Mouse (Mus musculus): ENCODE data around the gene 9530053A07Rik. TPM values are rescaled to one million over a fixed set of nuclear protein-coding genes. Genes with fewer than 3 reads are reported as not detected.

The 9530053A07Rik gene
- polyA plus RNA-seq, 1 experiment = not detected

DNA sequence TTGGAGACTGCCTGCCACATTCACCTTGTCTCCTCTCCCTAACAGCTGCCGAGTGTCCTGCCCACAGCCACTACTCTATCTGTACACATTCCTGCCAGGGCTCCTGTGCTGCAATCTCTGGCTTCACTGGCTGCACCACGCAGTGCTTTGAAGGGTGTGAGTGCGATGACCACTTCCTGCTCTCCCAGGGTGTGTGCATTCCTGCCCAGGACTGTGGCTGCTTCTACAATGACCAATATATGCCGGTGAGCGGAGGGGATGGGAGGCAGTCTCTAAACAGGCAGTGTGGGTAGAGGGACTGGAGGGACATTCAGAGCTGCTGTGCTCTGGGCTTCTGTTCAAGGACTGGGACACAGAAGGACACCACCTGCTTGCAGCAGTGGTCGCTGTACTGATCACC, 30.0 kb downstream of the 9530053A07Rik start:
- H3K4me3 ChIP-seq (ENCODE audit: insufficient read depth, low read depth, low read length) = no peak overlapping the region
- no peaks in the 10 kb centered on the region for H3K4me1 ChIP-seq (ENCODE audit: control insufficient read depth, insufficient read depth, insufficient read length, low read length)

GRCm38 (mm10) chr7:28159893-28160292, 30.6 kb downstream of the 9530053A07Rik start:
- Histone ChIP-seq H3K27ac (replicated peaks; ENCODE audit: low read depth, low read length) (no peak overlapping the region), H3K4me1 (ENCODE audit: control insufficient read depth, insufficient read depth, insufficient read length, low read length) (no peaks in the 10 kb centered on the region), H3K4me3 (ENCODE audit: insufficient read depth, low read depth, low read length) (no peak overlapping the region)

More for the DNA sequence above, 30.0 kb downstream of the 9530053A07Rik start:
- no peak overlapping the region for H3K27ac ChIP-seq (replicated peaks; ENCODE audit: low read depth, low read length)

DNA sequence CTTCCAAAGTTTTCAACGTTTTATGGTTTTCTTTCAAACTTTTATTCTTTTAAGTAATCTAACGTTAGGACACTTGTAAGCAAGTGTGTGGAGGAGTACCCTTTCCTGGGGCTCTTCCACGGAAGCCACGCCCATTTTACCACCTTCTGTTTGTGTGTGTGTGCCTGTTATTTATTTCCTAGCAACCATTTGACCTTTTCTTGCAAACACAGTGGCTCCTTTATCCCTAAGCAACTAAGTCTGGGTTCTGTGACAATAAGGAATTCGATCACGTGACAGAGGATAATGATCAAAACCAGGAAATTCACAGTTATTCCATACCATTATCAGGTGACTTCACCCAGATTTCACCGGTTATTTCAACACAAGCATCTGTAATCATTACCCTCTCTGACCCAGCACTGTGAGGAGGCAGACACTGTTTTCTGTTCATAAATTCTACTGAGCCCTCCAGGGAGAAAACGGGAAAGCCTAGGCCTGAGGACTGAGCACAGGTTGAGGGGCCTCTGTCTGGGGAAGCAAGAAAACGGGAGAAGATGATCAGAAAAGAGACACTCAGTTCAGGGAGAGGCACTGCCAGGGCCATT, 32.0 kb downstream of the 9530053A07Rik start:
- H3K27ac ChIP-seq (replicated peaks; ENCODE audit: low read depth, low read length) = no peak overlapping the region
- H3K4me1 ChIP-seq (ENCODE audit: control insufficient read depth, insufficient read depth, insufficient read length, low read length) = no peaks in the 10 kb centered on the region
- no peak overlapping the region for H3K4me3 ChIP-seq (ENCODE audit: insufficient read depth, low read depth, low read length)

GRCm38 (mm10) chr7:28165406-28165805, 36.1 kb downstream of the 9530053A07Rik start:
- no peak overlapping the region for H3K27ac ChIP-seq (replicated peaks; ENCODE audit: low read depth, low read length)
- H3K4me1 ChIP-seq (ENCODE audit: control insufficient read depth, insufficient read depth, insufficient read length, low read length) = peaks cover 3% of the 10 kb centered on the region; the same call in 1 of the 2 replicates
- H3K4me3 ChIP-seq (ENCODE audit: insufficient read depth, low read depth, low read length) = no peak overlapping the region

- Histone ChIP-seq H3K27ac (replicated peaks; ENCODE audit: low read depth, low read length) (peak overlapping the region; percentile 12), H3K4me1 (ENCODE audit: control insufficient read depth, insufficient read depth, insufficient read length, low read length) (peaks cover 6% of the 10 kb centered on the region)
These were observed 39.3 kb downstream of the 9530053A07Rik start for GRCm38 (mm10) chr7:28168320-28169115.

GRCm38 (mm10) chr7:28169489-28170422, 40.5 kb downstream of the 9530053A07Rik start, which contains the start of gene Fbl:
Fbl (plus strand) TSS chr7:28169710.
- Histone ChIP-seq H3K4me3 (ENCODE audit: insufficient read depth, low read depth, low read length) (peak within 1 kb of the TSS; percentile 76), H3K27ac (replicated peaks; ENCODE audit: low read depth, low read length) (peak within 1 kb of the TSS; percentile 32)

More at GRCm38 (mm10) chr7:28168320-28169115, 39.3 kb downstream of the 9530053A07Rik start:
- H3K4me3 ChIP-seq (ENCODE audit: insufficient read depth, low read depth, low read length) = peak overlapping the region; percentile 58

DNA sequence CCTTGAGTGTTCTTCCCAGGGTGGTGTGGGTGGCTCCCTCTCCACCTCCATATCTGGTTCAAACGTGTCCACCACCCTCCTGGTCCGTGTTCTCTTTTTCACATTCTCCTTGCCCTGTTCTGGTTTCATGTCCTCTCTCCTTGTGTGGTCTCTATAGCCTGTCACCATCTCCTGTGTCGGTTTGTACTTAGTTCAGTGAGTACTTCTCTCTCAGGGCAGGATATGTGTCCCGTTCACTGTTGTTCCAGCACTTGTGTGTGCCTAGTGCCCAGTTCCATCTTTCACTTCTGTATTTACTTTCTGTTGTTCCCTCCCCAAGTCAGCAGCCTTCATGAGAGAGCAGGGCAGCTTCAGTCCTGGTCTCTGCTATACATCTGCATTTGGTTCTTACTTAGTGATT, 46.1 kb downstream of the 9530053A07Rik start:
- peaks cover 3% of the 10 kb centered on the region; the same call in 1 of the 2 replicates for H3K4me1 ChIP-seq (ENCODE audit: control insufficient read depth, insufficient read depth, insufficient read length, low read length)
- H3K27ac ChIP-seq (replicated peaks; ENCODE audit: low read depth, low read length) = 0 out of 2 replicates have a peak overlapping the region, but pooled peaks have one; percentile 8
- no peak overlapping the region for H3K4me3 ChIP-seq (ENCODE audit: insufficient read depth, low read depth, low read length)

More at GRCm38 (mm10) chr7:28169489-28170422, 40.5 kb downstream of the 9530053A07Rik start, which contains the start of gene Fbl:
- H3K4me1 ChIP-seq (ENCODE audit: control insufficient read depth, insufficient read depth, insufficient read length, low read length) = peaks cover 6% of the 10 kb centered on the region

DNA sequence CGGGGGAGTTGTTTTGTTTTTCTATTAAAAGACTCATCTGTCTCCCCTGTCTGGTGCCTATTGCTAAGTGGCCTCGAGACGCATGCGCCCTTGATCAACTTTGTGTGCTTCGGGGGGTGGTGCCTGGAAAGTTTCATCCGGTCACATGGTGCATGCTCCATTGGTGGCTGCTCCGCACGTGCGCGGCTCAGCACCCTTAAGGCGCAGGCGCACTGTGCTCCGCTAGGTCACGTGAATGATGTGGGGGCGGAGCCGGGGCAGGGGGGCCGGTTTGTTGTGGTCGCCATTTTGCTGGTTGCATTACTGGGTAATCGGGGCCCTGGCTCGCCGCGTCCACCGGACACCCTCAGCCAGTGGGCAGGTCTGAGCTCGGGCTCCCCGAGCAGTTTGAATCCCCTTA, 50.0 kb downstream of the 9530053A07Rik start, which contains the start of gene Dyrk1b:
Gene Dyrk1b (plus strand): TSS at position 242 of the 400 bp plus-strand sequence.
- Histone ChIP-seq H3K4me1 (ENCODE audit: control insufficient read depth, insufficient read depth, insufficient read length, low read length) (no peaks in the 10 kb centered on the region), H3K4me3 (ENCODE audit: insufficient read depth, low read depth, low read length) (peak within 1 kb of the TSS; percentile 89), H3K27ac (replicated peaks; ENCODE audit: low read depth, low read length) (peak within 1 kb of the TSS; percentile 79)

DNA sequence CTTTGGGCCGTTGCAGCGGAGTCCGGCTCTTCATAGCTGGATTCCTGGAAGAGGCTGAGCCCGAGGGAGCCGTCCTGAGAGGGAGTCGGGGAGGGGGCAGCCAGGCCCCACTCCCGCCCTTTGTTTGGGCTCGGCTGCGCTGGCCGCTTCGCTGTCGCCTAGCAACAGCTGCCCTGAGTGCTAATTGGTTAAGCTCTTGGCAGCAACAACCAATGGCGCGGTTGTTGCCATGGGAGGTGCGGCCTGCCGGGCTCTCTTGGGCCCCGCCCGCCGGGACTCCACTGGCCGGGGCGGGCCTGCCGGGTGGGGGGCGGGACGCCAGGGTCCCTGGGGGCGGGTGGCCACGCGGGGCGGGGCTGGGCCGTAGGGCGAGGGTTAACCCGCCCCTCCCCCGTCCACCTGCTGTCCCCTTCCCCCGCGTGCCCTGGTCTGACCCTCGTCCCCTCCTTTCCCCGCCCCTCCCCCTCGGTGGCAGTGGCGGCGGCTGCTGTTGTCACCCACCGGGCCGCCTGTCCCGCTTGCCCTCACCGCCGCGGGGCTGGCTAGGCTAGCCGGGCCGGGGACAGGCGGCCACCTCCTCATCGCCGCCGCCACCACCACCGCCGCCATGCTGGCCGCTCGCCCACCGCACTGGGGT, 50.6 kb downstream of the 9530053A07Rik start:
- Histone ChIP-seq H3K4me3 (ENCODE audit: insufficient read depth, low read depth, low read length) (peak overlapping the region; percentile 89), H3K4me1 (ENCODE audit: control insufficient read depth, insufficient read depth, insufficient read length, low read length) (no peaks in the 10 kb centered on the region), H3K27ac (replicated peaks; ENCODE audit: low read depth, low read length) (peak overlapping the region; percentile 79)

DNA sequence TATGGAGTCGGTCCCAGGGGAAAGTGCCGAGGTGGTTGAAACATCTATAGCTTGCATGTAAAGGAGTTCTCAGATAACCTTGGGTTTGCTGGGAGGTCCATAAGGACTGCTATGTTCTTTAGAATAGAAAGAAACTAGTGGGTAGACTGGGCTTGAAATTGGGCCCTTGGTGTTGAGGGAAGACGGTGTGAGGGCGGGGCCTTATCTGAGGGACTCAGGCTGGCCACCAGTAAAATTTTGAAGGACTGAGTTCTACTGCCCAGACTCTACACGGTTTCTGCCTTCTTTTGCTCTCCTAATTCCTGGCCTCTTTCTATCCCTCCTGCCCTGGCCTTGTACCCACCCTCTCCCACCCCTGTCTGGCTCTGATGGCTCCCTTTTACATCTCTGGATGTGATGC, 51.6 kb downstream of the 9530053A07Rik start:
- peak overlapping the region; percentile 84 for H3K4me3 ChIP-seq (ENCODE audit: insufficient read depth, low read depth, low read length)
- peak overlapping the region; percentile 79; the same call in 1 of the 2 replicates for H3K27ac ChIP-seq (replicated peaks; ENCODE audit: low read depth, low read length)
- no peaks in the 10 kb centered on the region for H3K4me1 ChIP-seq (ENCODE audit: control insufficient read depth, insufficient read depth, insufficient read length, low read length)

GRCm38 (mm10) chr7:28181376-28181775, 52.1 kb downstream of the 9530053A07Rik start:
- no peak overlapping the region for H3K27ac ChIP-seq (replicated peaks; ENCODE audit: low read depth, low read length)
- H3K4me1 ChIP-seq (ENCODE audit: control insufficient read depth, insufficient read depth, insufficient read length, low read length) = no peaks in the 10 kb centered on the region
- no peak overlapping the region for H3K4me3 ChIP-seq (ENCODE audit: insufficient read depth, low read depth, low read length)

- H3K4me1 ChIP-seq (ENCODE audit: control insufficient read depth, insufficient read depth, insufficient read length, low read length) = no peaks in the 10 kb centered on the region
- no peak overlapping the region for H3K4me3 ChIP-seq (ENCODE audit: insufficient read depth, low read depth, low read length)
- no peak overlapping the region for H3K27ac ChIP-seq (replicated peaks; ENCODE audit: low read depth, low read length)
These were observed 53.1 kb downstream of the 9530053A07Rik start for GRCm38 (mm10) chr7:28182320-28182719.

DNA sequence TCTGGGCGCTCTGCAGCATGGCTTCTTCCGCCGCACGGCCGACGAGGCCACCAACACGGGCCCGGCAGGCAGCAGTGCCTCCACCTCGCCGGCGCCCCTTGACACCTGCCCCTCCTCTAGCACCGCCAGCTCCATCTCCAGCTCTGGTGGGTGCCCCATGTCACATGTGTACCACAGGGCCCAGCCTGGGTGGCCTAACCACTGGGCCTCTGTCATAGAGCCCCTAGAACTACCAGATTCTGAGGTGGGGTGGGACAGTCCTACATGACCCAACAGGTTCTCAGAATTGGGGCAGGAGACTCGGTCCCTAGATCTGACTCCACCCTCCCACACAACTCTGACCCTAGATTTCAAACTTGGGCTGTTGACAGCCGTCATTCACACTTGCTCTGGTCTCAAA, 56.6 kb downstream of the 9530053A07Rik start:
- no peak overlapping the region for H3K27ac ChIP-seq (replicated peaks; ENCODE audit: low read depth, low read length)
- H3K4me1 ChIP-seq (ENCODE audit: control insufficient read depth, insufficient read depth, insufficient read length, low read length) = no peaks in the 10 kb centered on the region
- no peak overlapping the region for H3K4me3 ChIP-seq (ENCODE audit: insufficient read depth, low read depth, low read length)

DNA sequence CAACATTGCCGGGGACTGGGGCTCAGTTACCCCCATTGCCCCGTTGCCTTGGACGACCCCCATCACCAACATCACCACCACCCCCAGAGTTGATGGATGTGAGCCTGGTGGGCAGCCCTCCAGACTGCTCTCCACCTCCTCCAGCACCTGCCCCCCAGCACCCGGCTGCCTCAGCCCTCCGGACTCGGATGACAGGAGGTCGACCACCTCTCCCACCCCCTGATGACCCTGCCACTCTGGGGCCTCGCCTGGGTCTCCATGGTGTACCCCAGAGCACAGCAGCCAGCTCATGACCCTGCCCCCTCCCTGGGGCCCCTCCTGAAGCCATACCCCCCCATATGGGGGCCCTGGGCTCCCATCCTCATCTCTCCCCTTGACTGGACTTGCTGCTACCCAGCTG, 57.4 kb downstream of the 9530053A07Rik start:
- Histone ChIP-seq H3K4me1 (ENCODE audit: control insufficient read depth, insufficient read depth, insufficient read length, low read length) (no peaks in the 10 kb centered on the region), H3K27ac (replicated peaks; ENCODE audit: low read depth, low read length) (no peak overlapping the region), H3K4me3 (ENCODE audit: insufficient read depth, low read depth, low read length) (no peak overlapping the region)

Data from brown adipose tissue, adult 24 weeks (tissue).